Mouse (Mus musculus): ENCODE results near the gene Olfr740. TPM values are rescaled to one million over a fixed set of nuclear protein-coding genes. Genes with fewer than 3 reads are reported as not detected.

Olfr740 gene
- polyA plus RNA-seq (2012; rRNA removed): not detected in 2 replicates

GRCm38 (mm10) chr14:50445245-50445644 lies at the start of gene Olfr740:
Gene Olfr740, plus strand, starts transcription at chr14:50445545.

GRCm38 (mm10) chr14:50407268-50407667 lies 38.1 kb upstream of the Olfr740 start, which contains the start of gene Olfr738:
Gene Olfr738, plus strand, starts transcription at chr14:50407568.

DNA sequence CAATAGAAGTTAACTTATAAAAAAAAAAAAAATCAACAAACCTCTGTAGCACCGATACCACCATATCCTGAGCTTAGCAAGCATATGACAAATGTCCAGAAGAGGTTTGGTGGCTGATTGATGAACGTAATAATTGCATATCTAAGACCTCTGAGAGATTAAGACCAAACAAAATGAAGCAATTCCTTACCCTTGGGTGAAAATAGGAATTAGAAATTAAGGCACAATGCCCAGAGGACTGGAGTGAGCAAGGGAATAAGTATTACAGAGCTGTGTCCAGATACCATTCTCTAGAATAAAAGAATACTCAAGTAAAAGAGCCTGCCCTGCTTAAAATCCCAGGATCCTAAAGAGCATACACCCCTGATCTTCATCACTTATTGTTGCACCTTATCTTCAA lies 27.0 kb upstream of the Olfr740 start, which contains the start of gene Olfr739:
Gene Olfr739, plus strand, starts transcription at position 301 of the 400 bp plus-strand sequence.

DNA sequence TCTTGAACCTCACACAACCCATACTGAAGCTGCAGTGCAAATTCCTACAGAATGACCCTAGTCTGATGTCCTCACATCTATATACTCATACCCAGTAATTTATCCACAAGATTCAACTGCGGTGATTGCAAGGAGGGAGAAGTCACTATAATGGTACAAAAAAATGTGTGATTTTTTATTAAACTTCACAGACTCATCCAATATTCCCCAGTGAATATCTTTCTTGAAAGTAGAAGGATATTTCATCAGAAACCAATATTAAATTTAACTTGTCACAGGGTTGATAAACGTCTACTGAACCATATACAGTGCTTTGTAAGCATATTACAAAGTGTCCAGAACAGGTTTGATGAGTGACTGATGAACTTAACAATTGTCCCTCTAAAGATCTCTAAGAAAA lies 27.1 kb downstream of the Olfr740 start, which contains the start of gene Olfr741:
Gene Olfr741, plus strand, starts transcription at position 301 of the 400 bp plus-strand sequence.

GRCm38 (mm10) chr14:50503300-50503699 lies 58.0 kb downstream of the Olfr740 start, which contains the start of gene Olfr742:
Gene Olfr742, plus strand, starts transcription at chr14:50503600.

Other genes with a start within 250 kb of the Olfr740 start
- gene Olfr731, start 203.7 kb upstream of the Olfr740 start, polyA plus RNA-seq (2012; rRNA removed): not detected in 2 replicates
- gene Olfr732, start 161.3 kb upstream of the Olfr740 start, polyA plus RNA-seq (2012; rRNA removed): not detected in 2 replicates
- not detected in 2 replicates for gene Olfr733, start 144.0 kb upstream of the Olfr740 start, polyA plus RNA-seq (2012; rRNA removed)
- gene Olfr734, start 118.8 kb upstream of the Olfr740 start, polyA plus RNA-seq (2012; rRNA removed): not detected in 2 replicates
- 0.02 TPM in 1 of 2 replicates, not detected in the other for gene Olfr735, start 96.7 kb upstream of the Olfr740 start, polyA plus RNA-seq (2012; rRNA removed)
- 0.26 and 0.31 TPM in 2 replicates for gene Tlr11, start 87.6 kb upstream of the Olfr740 start, polyA plus RNA-seq (2012; rRNA removed)
- gene Olfr736, start 64.4 kb upstream of the Olfr740 start, polyA plus RNA-seq (2012; rRNA removed): not detected in 2 replicates
- gene Olfr738, start 38.0 kb upstream of the Olfr740 start, polyA plus RNA-seq (2012; rRNA removed): not detected in 2 replicates
- not detected in 2 replicates for gene Olfr739, start 26.9 kb upstream of the Olfr740 start, polyA plus RNA-seq (2012; rRNA removed)
- gene Olfr741, start 27.2 kb downstream of the Olfr740 start, polyA plus RNA-seq (2012; rRNA removed): not detected in 2 replicates
- not detected in 2 replicates for gene Olfr742, start 58.1 kb downstream of the Olfr740 start, polyA plus RNA-seq (2012; rRNA removed)
- not detected in 2 replicates for gene Olfr743, start 76.3 kb downstream of the Olfr740 start, polyA plus RNA-seq (2012; rRNA removed)
- not detected in 2 replicates for gene Olfr744, start 169.3 kb downstream of the Olfr740 start, polyA plus RNA-seq (2012; rRNA removed)
- gene Olfr745, start 193.8 kb downstream of the Olfr740 start, polyA plus RNA-seq (2012; rRNA removed): not detected in 2 replicates
- not detected in 2 replicates for gene Olfr746, start 201.5 kb downstream of the Olfr740 start, polyA plus RNA-seq (2012; rRNA removed)
- gene Olfr747, start 247.7 kb downstream of the Olfr740 start, polyA plus RNA-seq (2012; rRNA removed): not detected in 2 replicates

All from liver, embryonic 18 days (tissue).